Mouse (Mus musculus): ENCODE results near the gene Haus6.

Haus6 gene

GRCm38 (mm10) chr4:86574939-86575282 lies 36.9 kb downstream of the Haus6 start:
- DNase-seq (ENCODE audit: low spot score in 2 of 2): no peak

GRCm38 (mm10) chr4:86561061-86561460 lies 50.8 kb downstream of the Haus6 start:
- no peak for DNase-seq (ENCODE audit: low spot score in 2 of 2)

- DNase-seq (ENCODE audit: low spot score in 2 of 2): no peak
Observed at GRCm38 (mm10) chr4:86559006-86559405, 52.8 kb downstream of the Haus6 start.

GRCm38 (mm10) chr4:86558228-86558627 lies 53.6 kb downstream of the Haus6 start, which contains the start of gene Saxo1:
Saxo1 (minus strand) TSS chr4:86558328.
- no peak for DNase-seq (ENCODE audit: low spot score in 2 of 2)

GRCm38 (mm10) chr4:86557371-86557770 lies 54.5 kb downstream of the Haus6 start:
- DNase-seq (ENCODE audit: low spot score in 2 of 2): no peak

GRCm38 (mm10) chr4:86555035-86555707 lies 56.7 kb downstream of the Haus6 start:
- no peak for DNase-seq (ENCODE audit: low spot score in 2 of 2)

GRCm38 (mm10) chr4:86548332-86548731 lies 63.5 kb downstream of the Haus6 start:
- no peak for DNase-seq (ENCODE audit: low spot score in 2 of 2)

GRCm38 (mm10) chr4:86545615-86546014 lies 66.2 kb downstream of the Haus6 start:
- DNase-seq (ENCODE audit: low spot score in 2 of 2): no peak

- DNase-seq (ENCODE audit: low spot score in 2 of 2): no peak
Observed at GRCm38 (mm10) chr4:86543999-86544398, 67.9 kb downstream of the Haus6 start.

- DNase-seq (ENCODE audit: low spot score in 2 of 2): no peak
Observed at GRCm38 (mm10) chr4:86541573-86541972, 70.3 kb downstream of the Haus6 start.

- DNase-seq (ENCODE audit: low spot score in 2 of 2): no peak
Observed at GRCm38 (mm10) chr4:86538936-86539335, 72.9 kb downstream of the Haus6 start.

GRCm38 (mm10) chr4:86537972-86538371 lies 73.9 kb downstream of the Haus6 start:
- DNase-seq (ENCODE audit: low spot score in 2 of 2): no peak

- DNase-seq (ENCODE audit: low spot score in 2 of 2): no peak
Observed at GRCm38 (mm10) chr4:86534091-86534481, 77.8 kb downstream of the Haus6 start.

- DNase-seq (ENCODE audit: low spot score in 2 of 2): no peak
Observed at GRCm38 (mm10) chr4:86533406-86534090, 78.3 kb downstream of the Haus6 start.

GRCm38 (mm10) chr4:86529161-86529560 lies 82.7 kb downstream of the Haus6 start:
- no peak for DNase-seq (ENCODE audit: low spot score in 2 of 2)

Data from urinary bladder, postnatal 4 days (tissue).